Mouse (Mus musculus) ES-Bruce4 (cell line): ENCODE data around the gene Grk6. TPM values are rescaled to one million over a fixed set of nuclear protein-coding genes. Genes with fewer than 3 reads are reported as not detected.

Experiments used
- H3K27ac ChIP-seq: 2 replicates; pipeline ENCODE4 v1.5.1; 2012; ENCODE audit warnings: low read length, inconsistent platforms; ENCODE audit not compliant: insufficient read depth
- H3K27me3 ChIP-seq: 2 replicates; pipeline ENCODE4 v1.6.1; 2012; ENCODE audit warnings: mild to moderate bottlenecking, low read length, inconsistent platforms; ENCODE audit not compliant: control insufficient read depth, poor library complexity, insufficient read depth, severe bottlenecking
- H3K36me3 ChIP-seq: 2 replicates; pipeline ENCODE4 v1.6.1; 2012; ENCODE audit warnings: inconsistent platforms, mild to moderate bottlenecking, low read length, moderate library complexity; ENCODE audit not compliant: control insufficient read depth, poor library complexity, insufficient read depth, severe bottlenecking
- H3K4me1 ChIP-seq: one replicate; pipeline ENCODE4 v1.8.1; 2011; ENCODE audit warnings: low read length; ENCODE audit not compliant: control insufficient read depth, insufficient read depth
- H3K4me3 ChIP-seq: 2 replicates; pipeline ENCODE4 v1.5.1; 2011; ENCODE audit warnings: low read depth, mild to moderate bottlenecking, low read length
- H3K9ac ChIP-seq: 2 replicates; pipeline ENCODE4 v1.6.1; 2012; ENCODE audit warnings: low read depth, mild to moderate bottlenecking, inconsistent platforms; ENCODE audit not compliant: poor library complexity, severe bottlenecking
- H3K9me3 ChIP-seq: replicated peaks from 2 replicates; pipeline ENCODE4 v1.6.1; 2012; ENCODE audit warnings: mild to moderate bottlenecking, low read length, inconsistent platforms; ENCODE audit not compliant: control insufficient read depth, poor library complexity, insufficient read depth, severe bottlenecking
- CTCF ChIP-seq: IDR thresholded peaks from one replicate; pipeline ENCODE4 v1.8.1; 2011; ENCODE audit warnings: low read depth, low read length
- EP300 ChIP-seq: IDR thresholded peaks from 2 replicates; pipeline ENCODE4 v1.6.1; 2011; ENCODE audit warnings: low read depth, low read length; ENCODE audit not compliant: insufficient read depth
- POLR2A ChIP-seq: IDR thresholded peaks from one replicate; pipeline ENCODE4 v1.8.1; 2011; ENCODE audit warnings: low read length; ENCODE audit not compliant: insufficient read depth
- polyA plus RNA-seq: library from polyadenylated mRNA; stranded (reverse); fragments of >200 nt; gene quantifications from 2 replicates; pipeline ENCODE4 v1.2.4, GENCODE M21; 2011; ENCODE audit warnings: low read depth; ENCODE audit not compliant: missing spikeins, insufficient read depth, insufficient read length

The Grk6 gene
- polyA plus RNA-seq, 1 experiment, result 58.2 TPM

GRCm38 (mm10) chr13:55420018-55420932, 24.6 kb upstream of the Grk6 start:
- Histone ChIP-seq H3K27me3 (no peaks in the 10 kb centered on the region), H3K36me3 (no peaks in the 10 kb centered on the region), H3K4me3 (peak overlapping the region; percentile 44), H3K9ac (0 out of 2 replicates have a peak overlapping the region, but pooled peaks have one; percentile 1), H3K9me3 (no peaks in the 10 kb centered on the region), H3K27ac (no peak overlapping the region), H3K4me1 (no peaks in the 10 kb centered on the region)
- TF ChIP-seq CTCF (peak; percentile 8), EP300 (no peak), POLR2A (no peak)

DNA sequence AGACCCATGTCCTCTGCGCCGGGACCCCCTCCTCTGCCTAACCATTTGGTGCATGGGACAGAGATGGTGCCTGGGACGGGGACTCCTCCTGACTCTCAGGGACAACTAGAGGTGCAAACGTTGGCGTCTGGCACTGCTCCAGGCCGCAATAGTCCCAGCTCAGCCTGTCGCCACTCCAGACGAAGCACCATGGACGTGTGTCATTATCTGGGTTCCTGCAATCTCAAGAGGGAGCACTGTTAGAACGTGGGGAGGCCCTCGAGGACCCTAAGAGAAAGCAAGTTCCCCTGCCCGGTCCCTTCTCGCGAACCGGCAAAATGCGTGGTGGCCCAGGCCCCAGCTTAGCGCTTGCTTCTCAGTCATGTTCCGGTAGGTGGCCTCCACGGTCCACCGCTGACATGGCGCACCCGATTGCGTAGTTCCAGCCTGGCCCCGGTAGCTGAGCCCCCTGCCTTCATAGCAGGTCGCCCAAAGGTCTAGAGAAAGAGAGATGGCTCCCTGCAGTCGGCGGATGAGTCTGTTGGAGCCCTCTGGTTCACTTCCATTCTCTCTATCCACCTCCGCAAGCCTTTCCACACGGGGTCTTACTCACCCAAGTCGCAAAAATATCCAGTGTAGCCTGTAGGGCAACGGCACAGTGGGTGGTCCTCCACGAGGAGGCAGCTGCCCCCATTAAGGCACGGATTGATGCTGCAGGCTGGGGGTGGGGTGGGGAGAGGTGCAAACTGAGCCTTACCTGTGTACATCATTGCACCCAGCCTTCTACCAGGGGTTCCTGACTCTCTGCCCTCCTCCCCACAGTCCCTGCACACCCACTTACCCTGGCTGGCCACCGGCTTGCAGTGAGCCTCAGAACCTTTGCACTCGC, 23.7 kb upstream of the Grk6 start:
- no peak overlapping the region for H3K27ac ChIP-seq
- H3K9me3 ChIP-seq, result no peaks in the 10 kb centered on the region
- 0 out of 2 replicates have a peak overlapping the region, but pooled peaks have one; percentile 1 for H3K9ac ChIP-seq
- H3K4me3 ChIP-seq, result peak overlapping the region; percentile 44
- no peaks in the 10 kb centered on the region for H3K4me1 ChIP-seq
- TF ChIP-seq POLR2A (no peak), CTCF (peak; percentile 59)
- H3K36me3 ChIP-seq, result no peaks in the 10 kb centered on the region
- H3K27me3 ChIP-seq, result no peaks in the 10 kb centered on the region

GRCm38 (mm10) chr13:55426613-55427012, 18.3 kb upstream of the Grk6 start, which contains the start of gene F12:
Gene F12, minus strand, starts transcription at chr13:55426793.
- Histone ChIP-seq H3K27me3 (no peaks in the 10 kb centered on the region), H3K4me3 (no peak within 1 kb of the TSS), H3K36me3 (no peaks in the 10 kb centered on the region), H3K27ac (no peak within 1 kb of the TSS), H3K9ac (no peak within 1 kb of the TSS), H3K9me3 (no peaks in the 10 kb centered on the region; the same call in 1 of the 2 replicates), H3K4me1 (no peaks in the 10 kb centered on the region)
- TF ChIP-seq CTCF, result no peak
- TF ChIP-seq EP300, result no peak
- TF ChIP-seq POLR2A, result no peak

DNA sequence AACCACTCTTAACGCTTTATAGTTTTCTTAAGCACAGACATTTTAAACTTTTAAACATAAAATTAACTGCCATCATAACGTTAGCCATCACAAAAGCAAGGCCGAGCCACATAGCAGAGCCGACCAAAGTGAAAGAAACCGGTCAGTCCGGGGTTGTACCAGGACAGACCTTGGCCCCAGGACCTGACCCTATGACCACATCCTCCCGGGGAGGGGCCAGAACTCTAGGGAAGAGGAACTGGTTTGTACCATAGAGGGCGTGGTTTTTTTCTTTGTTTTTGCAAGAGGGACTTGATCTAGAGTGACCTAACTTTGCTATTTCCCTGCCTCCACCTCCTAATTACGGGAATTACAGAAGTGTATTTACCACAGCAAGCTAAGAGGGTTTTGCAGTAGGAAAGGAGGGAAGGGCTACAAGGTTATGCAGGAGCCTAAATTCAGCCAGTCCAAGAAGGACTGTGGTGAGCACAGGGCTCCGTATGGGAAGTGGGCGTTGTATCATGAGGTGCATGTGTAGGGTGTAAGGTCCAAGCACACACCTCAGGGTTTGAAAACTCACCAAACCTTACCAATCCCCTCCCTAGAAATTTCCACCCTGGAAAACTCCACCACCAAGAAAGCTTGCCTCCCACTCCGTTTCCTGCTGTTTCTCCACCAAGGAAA, 15.5 kb upstream of the Grk6 start:
- no peaks in the 10 kb centered on the region for H3K4me1 ChIP-seq
- H3K4me3 ChIP-seq, result no peak overlapping the region

GRCm38 (mm10) chr13:55430566-55430965, 14.3 kb upstream of the Grk6 start:
- Histone ChIP-seq H3K27ac (no peak overlapping the region), H3K4me3 (no peak overlapping the region), H3K4me1 (no peaks in the 10 kb centered on the region), H3K36me3 (no peaks in the 10 kb centered on the region), H3K27me3 (no peaks in the 10 kb centered on the region), H3K9me3 (no peaks in the 10 kb centered on the region; the same call in 1 of the 2 replicates), H3K9ac (no peak overlapping the region)
- no peak for TF ChIP-seq POLR2A
- TF ChIP-seq CTCF, result no peak
- TF ChIP-seq EP300, result no peak

More for the DNA sequence above, 15.5 kb upstream of the Grk6 start:
- no peak for TF ChIP-seq CTCF
- TF ChIP-seq EP300, result no peak
- no peak for TF ChIP-seq POLR2A
- H3K36me3 ChIP-seq, result no peaks in the 10 kb centered on the region
- H3K27ac ChIP-seq, result no peak overlapping the region
- H3K9ac ChIP-seq, result no peak overlapping the region
- no peaks in the 10 kb centered on the region for H3K27me3 ChIP-seq
- H3K9me3 ChIP-seq, result no peaks in the 10 kb centered on the region; the same call in 1 of the 2 replicates
